Mouse (Mus musculus) heart, postnatal 0 days (tissue): ENCODE data around the gene Tbrg4. TPM values are rescaled to one million over a fixed set of nuclear protein-coding genes. Genes with fewer than 3 reads are reported as not detected.

Experiments used
- ATAC-seq: fragments of 200-750 bp; cut with Nextera tagmentation; 2 replicates; pipeline ENCODE4 v1.8.0; 2017; ENCODE audit warnings: low read depth, moderate number of reproducible peaks, moderate library complexity; ENCODE audit not compliant: insufficient read depth
- DNase-seq: peaks from one replicate; pipeline ENCODE4 v3.0.0-alpha.2; 2016; ENCODE audit warnings: low spot score
- H3K27ac ChIP-seq: fragments of 300-500 bp; sonication (generic); 2 replicates; pipeline ENCODE4 v1.5.1; 2014; ENCODE audit warnings: low read depth, mild to moderate bottlenecking
- H3K27me3 ChIP-seq: fragments of 300-500 bp; sonication (generic); 2 replicates; pipeline ENCODE4 v1.6.1; 2014; ENCODE audit warnings: low read length, mixed read lengths; ENCODE audit not compliant: control insufficient read depth, insufficient read depth
- H3K36me3 ChIP-seq: fragments of 300-500 bp; sonication (generic); replicated peaks from 2 replicates; pipeline ENCODE4 v1.6.1; 2014; ENCODE audit warnings: low read length, mixed read lengths; ENCODE audit not compliant: control insufficient read depth, insufficient read depth
- H3K4me1 ChIP-seq: fragments of 300-500 bp; sonication (generic); 2 replicates; pipeline ENCODE4 v1.6.1; 2014; ENCODE audit warnings: antibody characterized with exemption; ENCODE audit not compliant: control insufficient read depth, insufficient read depth
- H3K4me2 ChIP-seq: fragments of 300-500 bp; sonication (generic); 2 replicates; pipeline ENCODE4 v1.6.1; 2014; ENCODE audit warnings: low read depth, mild to moderate bottlenecking, low read length, moderate library complexity
- H3K4me3 ChIP-seq: fragments of 300-500 bp; sonication (generic); 2 replicates; pipeline ENCODE4 v1.5.1; 2014; ENCODE audit warnings: low read depth, low read length
- H3K9ac ChIP-seq: fragments of 300-500 bp; sonication (generic); replicated peaks from 2 replicates; pipeline ENCODE4 v1.6.1; 2014; ENCODE audit warnings: low read depth, low read length, mixed read lengths
- H3K9me3 ChIP-seq: fragments of 300-500 bp; sonication (generic); replicated peaks from 2 replicates; pipeline ENCODE4 v1.6.1; 2016; ENCODE audit warnings: low read length; ENCODE audit not compliant: control insufficient read depth
- CTCF ChIP-seq: IDR thresholded peaks from 2 replicates; pipeline ENCODE4 v1.5.1; 2016; ENCODE audit warnings: antibody characterized with exemption, control low read depth, low read depth
- EP300 ChIP-seq: IDR thresholded peaks from 2 replicates; pipeline ENCODE4 v1.6.1; 2016; ENCODE audit warnings: antibody characterized with exemption, low read depth
- WGBS: fragments of 180-500 bp; shearing (Covaris S2); extraction: QIAGEN DNeasy Blood & Tissue Kit; methylation state at CpG from one replicate; pipeline ENCODE4 v1.1.7; 2014; 5-methylcytosine and 5-hydroxymethylcytosine counted together
- polyA plus RNA-seq: library from polyadenylated mRNA; unstranded; fragments of >200 nt; fragmentation: Nextera tagmentation; extraction: Ambion mirVana; gene quantifications from 2 replicates; pipeline ENCODE4 v1.2.1, GENCODE M21; 2015
- total RNA-seq: library from RNA; depleted of rRNA; stranded (reverse); fragments of >200 nt; gene quantifications from 2 replicates; pipeline ENCODE4 v1.2.3, GENCODE M21; 2014; ENCODE audit warnings: low replicate concordance; rRNA removed

The Tbrg4 gene
- total and polyA plus RNA-seq, 2 experiments from 2014 or later = 62.5 to 65.8 TPM

DNA sequence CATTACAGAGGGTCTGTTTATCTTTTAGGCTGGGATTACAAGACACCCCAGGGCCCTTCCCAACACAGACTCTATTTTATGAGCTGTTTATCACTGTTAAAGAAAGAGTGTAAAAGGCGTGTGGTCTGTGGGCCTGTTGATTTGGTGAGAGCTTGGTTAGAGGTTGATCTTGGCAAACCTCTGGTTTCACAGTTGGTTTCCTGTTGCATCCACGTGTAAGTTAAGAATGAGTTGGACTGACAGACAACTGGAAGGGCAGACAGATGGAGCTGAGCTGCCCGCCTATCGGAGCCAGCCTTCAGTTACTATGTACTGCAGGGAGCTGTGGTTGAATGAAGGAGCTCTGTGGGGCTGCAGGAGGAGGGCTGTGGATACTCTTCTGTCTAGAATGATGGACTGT is 59.4 kb downstream of the Tbrg4 start:
- Histone ChIP-seq H3K9ac (no peak overlapping the region), H3K36me3 (peaks cover 14% of the 10 kb centered on the region; the same call in 1 of the 2 replicates), H3K4me2 (no peak overlapping the region), H3K4me1 (peaks cover 6% of the 10 kb centered on the region; the same call in 1 of the 2 replicates), H3K27me3 (no peaks in the 10 kb centered on the region), H3K9me3 (no peaks in the 10 kb centered on the region), H3K4me3 (no peak overlapping the region), H3K27ac (no peak overlapping the region)
- TF ChIP-seq CTCF = no peak
- TF ChIP-seq EP300 = no peak
- no peak for DNase-seq
- WGBS = 81% methylated on average over 4 of the region's 4 CpGs
- ATAC-seq = no peak

Other genes starting within 250 kb of the Tbrg4 start
- gene Zmiz2, start 237.0 kb downstream of the Tbrg4 start, total RNA-seq = 42.3 and 45.4 TPM in 2 replicates
- 6.9 and 7.0 TPM in 2 replicates for gene Zmiz2, start 237.0 kb downstream of the Tbrg4 start, polyA plus RNA-seq
- gene Ppia, start 210.6 kb downstream of the Tbrg4 start, total RNA-seq = 2,268 and 2,353 TPM in 2 replicates
- gene Ppia, start 210.6 kb downstream of the Tbrg4 start, polyA plus RNA-seq = 3,654 and 3,756 TPM in 2 replicates
- 106 and 157 TPM in 2 replicates for gene H2afv, start 181.6 kb downstream of the Tbrg4 start, total RNA-seq
- 213 and 232 TPM in 2 replicates for gene H2afv, start 181.6 kb downstream of the Tbrg4 start, polyA plus RNA-seq
- 40.4 and 48.4 TPM in 2 replicates for gene Purb, start 150.2 kb downstream of the Tbrg4 start, total RNA-seq
- gene Purb, start 150.2 kb downstream of the Tbrg4 start, polyA plus RNA-seq = 18.4 and 22.0 TPM in 2 replicates
- gene Myo1g, start 105.1 kb downstream of the Tbrg4 start, total RNA-seq = 0.65 and 1.6 TPM in 2 replicates
- 0.49 and 0.56 TPM in 2 replicates for gene Myo1g, start 105.1 kb downstream of the Tbrg4 start, polyA plus RNA-seq
- 54.4 and 56.9 TPM in 2 replicates for gene Ccm2, start 79.2 kb downstream of the Tbrg4 start, total RNA-seq
- gene Ccm2, start 79.2 kb downstream of the Tbrg4 start, polyA plus RNA-seq = 38.4 and 41.9 TPM in 2 replicates
- 0.95 and 2.5 TPM in 2 replicates for gene Nacad, start 20.0 kb downstream of the Tbrg4 start, total RNA-seq
- gene Nacad, start 20.0 kb downstream of the Tbrg4 start, polyA plus RNA-seq = 1.2 TPM in 2 replicates
- gene Wap, start 12.6 kb upstream of the Tbrg4 start, total RNA-seq = not detected in 2 replicates
- gene Wap, start 12.6 kb upstream of the Tbrg4 start, polyA plus RNA-seq = not detected in 2 replicates
- gene Ramp3, start 32.5 kb upstream of the Tbrg4 start, total RNA-seq = 4.6 and 16.9 TPM in 2 replicates
- 5.0 TPM in 2 replicates for gene Ramp3, start 32.5 kb upstream of the Tbrg4 start, polyA plus RNA-seq
- gene Gm11983, start 211.6 kb upstream of the Tbrg4 start, total RNA-seq = not detected in 2 replicates
- gene Gm11983, start 211.6 kb upstream of the Tbrg4 start, polyA plus RNA-seq = not detected in 2 replicates